Mouse (Mus musculus): Measurements from ENCODE around the gene Garem2. TPM values are rescaled to one million over a fixed set of nuclear protein-coding genes. Genes with fewer than 3 reads are reported as not detected.

Garem2 gene
- polyA plus RNA-seq, 1 experiment from 2014 or later = 0.26 TPM

- Histone ChIP-seq H3K4me1 (ENCODE audit: control insufficient read depth in 2 of 2, insufficient read depth in 2 of 2, low read length in 2 of 2) (no peaks in the 10 kb centered on the region; a peak in 1 of 4 replicates), H3K36me3 (ENCODE audit: control insufficient read depth, insufficient read depth, low read length) (no peaks in the 10 kb centered on the region), H3K27ac (replicated peaks in 1 of 2; ENCODE audit: control insufficient read depth in 1 of 2, insufficient read depth in 1 of 2, low read depth in 2 of 2, low read length in 2 of 2) (no peak overlapping the region), H3K27me3 (ENCODE audit: control insufficient read depth, insufficient read depth, low read length) (no peaks in the 10 kb centered on the region), H3K4me3 (ENCODE audit: control insufficient read depth in 1 of 2, insufficient read depth in 1 of 2, low read depth in 1 of 2, low read length in 2 of 2) (no peak overlapping the region), H3K4me2 (ENCODE audit: low read length) (no peak overlapping the region), H3K9me3 (ENCODE audit: control insufficient read depth, low read length) (no peaks in the 10 kb centered on the region), H3K9ac (ENCODE audit: low read length) (no peak overlapping the region)
- WGBS = 41% methylated on average over 13 of the region's 13 CpGs
- ATAC-seq (ENCODE audit: insufficient number of reproducible peaks, insufficient read depth, low FRiP score, low read depth) = no peak
Observed at GRCm38 (mm10) chr5:30092701-30093100, 12.3 kb upstream of the Garem2 start.

- Histone ChIP-seq H3K4me3 (ENCODE audit: control insufficient read depth in 1 of 2, insufficient read depth in 1 of 2, low read depth in 1 of 2, low read length in 2 of 2) (no peak overlapping the region), H3K9ac (ENCODE audit: low read length) (no peak overlapping the region), H3K27ac (replicated peaks in 1 of 2; ENCODE audit: control insufficient read depth in 1 of 2, insufficient read depth in 1 of 2, low read depth in 2 of 2, low read length in 2 of 2) (no peak overlapping the region), H3K27me3 (ENCODE audit: control insufficient read depth, insufficient read depth, low read length) (no peaks in the 10 kb centered on the region), H3K36me3 (ENCODE audit: control insufficient read depth, insufficient read depth, low read length) (no peaks in the 10 kb centered on the region), H3K4me1 (ENCODE audit: control insufficient read depth in 2 of 2, insufficient read depth in 2 of 2, low read length in 2 of 2) (no peaks in the 10 kb centered on the region; a peak in 1 of 4 replicates), H3K9me3 (ENCODE audit: control insufficient read depth, low read length) (no peaks in the 10 kb centered on the region), H3K4me2 (ENCODE audit: low read length) (no peak overlapping the region)
- no peak for ATAC-seq (ENCODE audit: insufficient number of reproducible peaks, insufficient read depth, low FRiP score, low read depth)
- WGBS = 42% methylated on average over 2 of the region's 2 CpGs
Observed at GRCm38 (mm10) chr5:30094399-30094798, 10.6 kb upstream of the Garem2 start.

- no peak for ATAC-seq (ENCODE audit: insufficient number of reproducible peaks, insufficient read depth, low FRiP score, low read depth)
- Histone ChIP-seq H3K4me2 (ENCODE audit: low read length) (no peak overlapping the region), H3K27ac (replicated peaks in 1 of 2; ENCODE audit: control insufficient read depth in 1 of 2, insufficient read depth in 1 of 2, low read depth in 2 of 2, low read length in 2 of 2) (no peak overlapping the region), H3K4me3 (ENCODE audit: control insufficient read depth in 1 of 2, insufficient read depth in 1 of 2, low read depth in 1 of 2, low read length in 2 of 2) (no peak overlapping the region), H3K9me3 (ENCODE audit: control insufficient read depth, low read length) (0 out of 2 replicates have a peak, but pooled peaks cover 2% of the 10 kb centered on the region), H3K27me3 (ENCODE audit: control insufficient read depth, insufficient read depth, low read length) (no peaks in the 10 kb centered on the region), H3K36me3 (ENCODE audit: control insufficient read depth, insufficient read depth, low read length) (no peaks in the 10 kb centered on the region), H3K4me1 (ENCODE audit: control insufficient read depth in 2 of 2, insufficient read depth in 2 of 2, low read length in 2 of 2) (no peaks in the 10 kb centered on the region; a peak in 1 of 4 replicates), H3K9ac (ENCODE audit: low read length) (no peak overlapping the region)
- WGBS = 71% methylated on average over 6 of the region's 6 CpGs
Observed at GRCm38 (mm10) chr5:30095731-30096130, 9.2 kb upstream of the Garem2 start.

GRCm38 (mm10) chr5:30098260-30098659, 6.7 kb upstream of the Garem2 start:
- H3K4me2 ChIP-seq (ENCODE audit: low read length) = no peak overlapping the region
- H3K36me3 ChIP-seq (ENCODE audit: control insufficient read depth, insufficient read depth, low read length) = no peaks in the 10 kb centered on the region
- H3K27ac ChIP-seq (replicated peaks in 1 of 2; ENCODE audit: control insufficient read depth in 1 of 2, insufficient read depth in 1 of 2, low read depth in 2 of 2, low read length in 2 of 2) = no peak overlapping the region
- H3K9me3 ChIP-seq (ENCODE audit: control insufficient read depth, low read length) = 0 out of 2 replicates have a peak, but pooled peaks cover 2% of the 10 kb centered on the region
- 82% methylated on average over 1 of the region's 1 CpGs for WGBS
- H3K4me3 ChIP-seq (ENCODE audit: control insufficient read depth in 1 of 2, insufficient read depth in 1 of 2, low read depth in 1 of 2, low read length in 2 of 2) = no peak overlapping the region
- peaks cover 9% of the 10 kb centered on the region for H3K27me3 ChIP-seq (ENCODE audit: control insufficient read depth, insufficient read depth, low read length)
- ATAC-seq (ENCODE audit: insufficient number of reproducible peaks, insufficient read depth, low FRiP score, low read depth) = no peak
- no peak overlapping the region for H3K9ac ChIP-seq (ENCODE audit: low read length)
- H3K4me1 ChIP-seq (ENCODE audit: control insufficient read depth in 2 of 2, insufficient read depth in 2 of 2, low read length in 2 of 2) = no peaks in the 10 kb centered on the region

GRCm38 (mm10) chr5:30103340-30103739, 1.6 kb upstream of the Garem2 start:
- ATAC-seq (ENCODE audit: insufficient number of reproducible peaks, insufficient read depth, low FRiP score, low read depth) = no peak
- Histone ChIP-seq H3K4me2 (ENCODE audit: low read length) (no peak overlapping the region), H3K36me3 (ENCODE audit: control insufficient read depth, insufficient read depth, low read length) (no peaks in the 10 kb centered on the region), H3K27ac (replicated peaks in 1 of 2; ENCODE audit: control insufficient read depth in 1 of 2, insufficient read depth in 1 of 2, low read depth in 2 of 2, low read length in 2 of 2) (no peak overlapping the region), H3K4me3 (ENCODE audit: control insufficient read depth in 1 of 2, insufficient read depth in 1 of 2, low read depth in 1 of 2, low read length in 2 of 2) (no peak overlapping the region), H3K9ac (ENCODE audit: low read length) (no peak overlapping the region), H3K27me3 (ENCODE audit: control insufficient read depth, insufficient read depth, low read length) (peaks cover 58% of the 10 kb centered on the region), H3K4me1 (ENCODE audit: control insufficient read depth in 2 of 2, insufficient read depth in 2 of 2, low read length in 2 of 2) (peaks cover 6 to 15% of the 10 kb centered on the region in 2 experiments; a peak in 3 of 4 replicates), H3K9me3 (ENCODE audit: control insufficient read depth, low read length) (0 out of 2 replicates have a peak, but pooled peaks cover 2% of the 10 kb centered on the region)
- 76% methylated on average over 3 of the region's 3 CpGs for WGBS

- Histone ChIP-seq H3K4me3 (ENCODE audit: control insufficient read depth in 1 of 2, insufficient read depth in 1 of 2, low read depth in 1 of 2, low read length in 2 of 2) (peak overlapping the region in 1 of 2 experiments; percentile 49; a peak in 2 of 4 replicates), H3K36me3 (ENCODE audit: control insufficient read depth, insufficient read depth, low read length) (no peaks in the 10 kb centered on the region), H3K27me3 (ENCODE audit: control insufficient read depth, insufficient read depth, low read length) (peaks cover 66% of the 10 kb centered on the region), H3K27ac (replicated peaks in 1 of 2; ENCODE audit: control insufficient read depth in 1 of 2, insufficient read depth in 1 of 2, low read depth in 2 of 2, low read length in 2 of 2) (no peak overlapping the region), H3K4me2 (ENCODE audit: low read length) (peak overlapping the region; percentile 91), H3K4me1 (ENCODE audit: control insufficient read depth in 2 of 2, insufficient read depth in 2 of 2, low read length in 2 of 2) (peaks cover 6 to 15% of the 10 kb centered on the region in 2 experiments; a peak in 3 of 4 replicates), H3K9ac (ENCODE audit: low read length) (no peak overlapping the region), H3K9me3 (ENCODE audit: control insufficient read depth, low read length) (0 out of 2 replicates have a peak, but pooled peaks cover 2% of the 10 kb centered on the region)
- ATAC-seq (ENCODE audit: insufficient number of reproducible peaks, insufficient read depth, low FRiP score, low read depth) = no peak
- WGBS = 5% methylated on average over 11 of the region's 12 CpGs
Observed at GRCm38 (mm10) chr5:30104339-30104738, 622 bp upstream of the Garem2 start.

GRCm38 (mm10) chr5:30105668-30106300, 823 bp downstream of the Garem2 start, which contains the start of gene 3110082J24Rik:
TSS of gene 3110082J24Rik (minus strand) at chr5:30106086.
- Histone ChIP-seq H3K4me2 (ENCODE audit: low read length) (peak within 1 kb of the TSS; percentile 91), H3K27ac (replicated peaks in 1 of 2; ENCODE audit: control insufficient read depth in 1 of 2, insufficient read depth in 1 of 2, low read depth in 2 of 2, low read length in 2 of 2) (no peak within 1 kb of the TSS), H3K4me3 (ENCODE audit: control insufficient read depth in 1 of 2, insufficient read depth in 1 of 2, low read depth in 1 of 2, low read length in 2 of 2) (peak within 1 kb of the TSS; percentile 40 to 49), H3K9ac (ENCODE audit: low read length) (peak within 1 kb of the TSS; percentile 38; the same call in 1 of the 2 replicates), H3K27me3 (ENCODE audit: control insufficient read depth, insufficient read depth, low read length) (peaks cover 77% of the 10 kb centered on the region), H3K36me3 (ENCODE audit: control insufficient read depth, insufficient read depth, low read length) (no peaks in the 10 kb centered on the region), H3K9me3 (ENCODE audit: control insufficient read depth, low read length) (no peaks in the 10 kb centered on the region), H3K4me1 (ENCODE audit: control insufficient read depth in 2 of 2, insufficient read depth in 2 of 2, low read length in 2 of 2) (peaks cover 9 to 22% of the 10 kb centered on the region in 2 experiments)
- 2% methylated on average over 29 of the region's 29 CpGs for WGBS
- no peak for ATAC-seq (ENCODE audit: insufficient number of reproducible peaks, insufficient read depth, low FRiP score, low read depth)
